Mouse (Mus musculus): Measurements from ENCODE around the gene Slc15a5.

DNA sequence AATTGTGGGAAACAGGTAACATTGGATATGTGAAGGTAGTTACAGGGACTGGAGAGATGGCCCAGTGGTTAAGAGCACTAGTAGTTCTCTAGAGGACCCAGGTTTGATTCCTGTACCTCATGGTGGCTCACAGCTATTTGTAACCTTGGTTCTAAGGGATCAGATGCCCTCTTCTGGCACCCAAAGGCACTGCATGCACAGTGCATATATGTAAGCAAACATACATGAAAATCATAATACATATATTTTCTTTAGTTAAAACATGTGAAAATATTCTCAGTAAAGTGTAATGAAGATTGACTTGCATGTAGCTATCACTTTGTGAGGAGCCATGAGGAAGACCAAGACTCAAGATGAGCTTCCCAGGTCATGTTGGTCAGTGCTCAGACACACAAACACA lies 62.8 kb downstream of the Slc15a5 start:
- no peak for TF ChIP-seq CTCF (IDR thresholded peaks at IDR 0.05; ENCODE audit: low read depth, low read length)
- TF ChIP-seq GATA1 (IDR thresholded peaks at IDR 0.05; ENCODE audit: borderline replicate concordance, low read length) = no peak
- no peak for TF ChIP-seq TAL1 (conservative IDR thresholded peaks at IDR 0.05; ENCODE audit: low read depth, low read length)
